Mouse (Mus musculus): ENCODE measurements at regions not wholly inside any gene's neighbourhood (a gene's known extent, or its start where the extent isn't known, plus 50 kb on each side); places are given as distances from the start of the nearest gene placed in this dataset.

DNA sequence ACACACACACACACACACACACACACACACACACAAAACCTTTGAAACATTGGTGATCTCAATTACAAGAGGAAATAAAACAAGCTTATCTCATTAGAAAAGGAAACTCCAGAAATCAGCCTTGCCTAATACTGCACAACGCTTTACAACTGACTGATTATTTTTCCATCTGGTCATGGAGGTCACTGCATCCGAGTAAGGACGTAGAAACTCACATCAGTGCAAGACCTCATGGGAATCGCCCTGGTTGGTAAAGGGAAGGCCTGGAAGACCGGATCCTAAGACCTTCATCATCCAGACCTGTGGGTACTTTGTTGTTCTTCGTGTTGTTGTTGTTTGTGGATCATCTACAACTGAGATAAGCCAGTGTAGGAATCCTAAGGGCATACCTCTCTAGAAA is 77.8 kb upstream of the Sestd1 start:
- DNase-seq (ENCODE audit: low read depth, low spot score), result no peak
- 73% methylated on average over 6 of the region's 6 CpGs for WGBS

GRCm38 (mm10) chr2:77356798-77357197 is 76.4 kb upstream of the Sestd1 start:
- 57% methylated on average over 10 of the region's 10 CpGs for WGBS

DNA sequence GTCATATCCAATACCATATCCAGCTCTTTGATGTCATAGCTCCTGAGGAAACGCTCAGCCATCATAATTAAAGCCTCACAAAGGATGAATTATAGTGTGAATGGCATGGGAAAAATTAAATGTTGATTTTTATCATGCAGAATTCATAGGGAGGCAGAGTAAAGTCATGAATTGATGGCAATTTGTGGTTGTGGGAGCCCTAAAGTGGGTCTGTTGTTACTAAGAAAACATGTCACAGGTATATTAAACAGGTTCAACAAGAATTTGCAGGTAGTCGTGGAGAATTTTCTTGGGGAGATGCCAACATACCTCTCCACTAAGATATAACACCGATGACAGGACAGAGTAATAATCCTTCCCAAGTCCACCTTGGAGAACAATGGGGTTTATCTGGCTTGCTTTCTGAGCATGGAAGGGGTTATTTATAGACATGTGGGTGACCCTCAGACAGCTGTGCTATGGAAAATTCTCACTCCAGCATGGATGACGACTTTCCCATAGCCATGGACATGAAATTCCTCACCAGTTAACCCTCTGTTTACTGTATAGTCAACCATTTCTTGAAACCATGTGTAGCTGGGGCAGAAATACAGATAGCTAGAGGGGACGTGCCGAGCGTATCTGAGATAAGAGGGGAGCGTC is 71.7 kb upstream of the Sestd1 start:
- 57% methylated on average over 8 of the region's 8 CpGs for WGBS
- no peak for DNase-seq (ENCODE audit: low read depth, low spot score)

More at GRCm38 (mm10) chr2:77356798-77357197, 76.4 kb upstream of the Sestd1 start:
- DNase-seq (ENCODE audit: low read depth, low spot score), result no peak

DNA sequence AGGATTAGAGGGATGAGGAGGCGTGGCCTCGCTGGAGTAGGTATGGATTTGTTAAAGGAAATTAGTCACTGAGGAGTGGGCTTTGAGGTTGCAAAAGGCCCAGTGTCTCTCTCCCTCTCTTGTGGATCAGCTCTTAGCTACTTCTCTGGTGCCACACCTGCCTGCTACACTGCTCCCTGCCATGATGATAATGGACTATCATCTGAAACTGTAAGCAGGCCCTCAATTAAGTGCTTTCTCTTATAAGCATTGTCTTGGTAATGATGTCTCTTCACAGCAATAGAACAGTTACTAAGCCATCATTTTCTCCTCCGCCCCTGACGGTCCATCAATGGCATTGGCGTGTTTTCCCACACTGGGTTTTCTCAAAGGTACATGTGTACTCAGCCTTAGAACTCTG is 66.6 kb upstream of the Sestd1 start:
- 94% methylated on average over 5 of the region's 5 CpGs for WGBS
- DNase-seq (ENCODE audit: low read depth, low spot score), result no peak

- DNase-seq (ENCODE audit: low read depth, low spot score), result no peak
- WGBS, result 90% methylated on average over 16 of the region's 16 CpGs
Observed at GRCm38 (mm10) chr2:77343736-77344440, 63.5 kb upstream of the Sestd1 start.

DNA sequence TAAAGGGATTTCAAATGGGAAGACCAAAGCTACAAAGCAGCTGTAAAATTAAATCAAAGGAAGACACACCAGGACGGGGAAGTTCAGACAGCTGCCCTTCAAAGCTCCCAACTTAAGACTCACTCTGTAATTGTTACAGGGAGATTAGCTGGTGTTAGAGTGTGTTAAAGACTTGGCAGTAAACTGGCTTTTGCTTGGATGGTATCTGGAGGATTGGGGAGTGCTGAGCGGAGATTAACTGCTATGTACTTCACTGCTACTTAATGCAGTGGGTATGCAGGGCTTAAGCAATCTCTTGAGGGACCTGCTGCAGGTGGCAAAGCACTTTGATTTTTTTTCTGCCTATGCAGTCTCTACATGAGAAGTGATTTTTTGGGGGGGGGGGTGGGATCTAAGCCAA is 62.0 kb upstream of the Sestd1 start:
- no peak for DNase-seq (ENCODE audit: low read depth, low spot score)
- 35% methylated on average over 2 of the region's 2 CpGs for whole genome bisulfite sequencing

DNA sequence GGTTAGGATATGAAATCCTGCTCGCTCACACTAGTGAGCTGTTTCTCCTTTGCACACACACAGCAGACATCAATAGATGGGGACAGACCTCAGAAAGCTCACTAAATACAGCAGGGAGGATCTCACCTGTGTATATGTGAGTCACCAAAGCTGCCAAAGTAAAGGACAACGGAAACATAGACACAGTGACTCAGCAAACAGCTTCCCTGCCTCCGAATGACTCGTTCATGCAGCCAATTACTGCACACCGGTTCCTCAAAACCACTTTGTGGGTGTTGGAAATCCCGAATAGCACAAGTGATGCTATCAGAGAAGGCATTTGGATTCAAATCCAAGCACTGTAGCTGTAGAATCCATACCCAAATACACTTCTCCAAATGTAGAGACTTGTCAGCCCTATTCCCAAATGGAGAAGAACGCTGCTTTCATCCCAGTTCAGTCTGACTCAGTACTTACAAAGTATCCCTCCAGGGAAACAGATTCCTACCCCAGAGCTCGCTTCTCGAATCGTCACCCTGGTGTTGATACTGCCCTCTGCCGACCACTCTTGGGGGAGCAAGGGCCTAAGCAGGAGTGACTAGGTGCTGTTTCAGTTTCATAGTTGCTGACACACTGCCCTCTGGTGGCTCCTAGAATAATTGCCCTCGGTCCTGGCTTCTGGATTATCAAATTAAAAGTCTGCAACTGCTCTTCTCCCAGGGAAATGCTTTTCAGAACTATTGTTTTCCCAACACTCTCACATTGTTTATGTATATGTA is 61.4 kb upstream of the Sestd1 start:
- WGBS, result 19% methylated on average over 12 of the region's 12 CpGs
- DNase-seq (ENCODE audit: low read depth, low spot score), result peak; percentile 87

GRCm38 (mm10) chr2:77340076-77340475 is 59.7 kb upstream of the Sestd1 start:
- WGBS, result 84% methylated on average over 6 of the region's 6 CpGs
- no peak for DNase-seq (ENCODE audit: low read depth, low spot score)

- no peak for DNase-seq (ENCODE audit: low read depth, low spot score)
- WGBS, result 68% methylated on average over 3 of the region's 3 CpGs
Observed at GRCm38 (mm10) chr2:77337786-77338406, 57.5 kb upstream of the Sestd1 start.

DNA sequence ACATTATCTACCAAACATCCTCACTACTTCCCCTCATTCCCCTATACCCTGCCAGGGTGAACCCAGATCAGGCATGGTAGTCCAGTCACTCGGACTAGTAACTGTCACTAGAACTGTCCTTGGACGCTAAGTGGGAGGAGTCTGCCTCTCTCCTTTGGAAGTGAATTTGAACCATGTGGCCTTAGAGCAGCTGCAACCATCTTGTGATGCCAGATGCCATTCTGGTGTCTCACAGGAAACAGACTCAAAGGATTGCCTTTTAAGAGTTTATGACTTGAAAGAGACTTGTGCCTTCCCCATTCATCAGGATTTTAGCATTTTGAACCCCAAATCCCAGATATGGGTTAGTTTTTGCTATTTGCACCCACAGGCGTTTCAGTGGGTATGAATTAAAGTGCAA is 56.9 kb upstream of the Sestd1 start:
- DNase-seq (ENCODE audit: low read depth, low spot score), result no peak
- 81% methylated on average over 3 of the region's 3 CpGs for WGBS

- WGBS, result 83% methylated on average over 3 of the region's 3 CpGs
- no peak for DNase-seq (ENCODE audit: low read depth, low spot score)
Observed at GRCm38 (mm10) chr2:77336810-77337209, 56.4 kb upstream of the Sestd1 start.

GRCm38 (mm10) chr2:77334706-77335105 is 54.3 kb upstream of the Sestd1 start:
- 73% methylated on average over 9 of the region's 9 CpGs for WGBS
- no peak for DNase-seq (ENCODE audit: low read depth, low spot score)

- WGBS, result 71% methylated on average over 8 of the region's 8 CpGs
Observed at GRCm38 (mm10) chr2:77333394-77334079, 53.1 kb upstream of the Sestd1 start.

More at GRCm38 (mm10) chr2:77333394-77334079, 53.1 kb upstream of the Sestd1 start:
- no peak for DNase-seq (ENCODE audit: low read depth, low spot score)

Data from large intestine, adult 2 months (tissue).